Mouse (Mus musculus) heart, adult 18-20 months (tissue): ENCODE measurements around the gene Myh2. TPM values are rescaled to one million over a fixed set of nuclear protein-coding genes. Genes with fewer than 3 reads are reported as not detected.

Experiments used
- DNase-seq, 2 experiments: peaks; one replicate each; pipeline ENCODE4 v3.0.0; 2021 to 2022; ENCODE audit warnings: mixed read lengths in 1 of 2
- long read RNA-seq, 2 experiments: library from polyadenylated mRNA; stranded (forward); transcript quantifications; one replicate each; pipeline ENCODE4 v2.0.0; 2021
- total RNA-seq, 2 experiments: library from RNA; stranded (reverse); gene quantifications; 2 replicates each; pipeline ENCODE4 v1.2.3; 2021

Myh2 gene
- not detected for total RNA-seq
- long read RNA-seq, experiment 1 = 0 reads
- long read RNA-seq, experiment 2 = 0 reads

DNA sequence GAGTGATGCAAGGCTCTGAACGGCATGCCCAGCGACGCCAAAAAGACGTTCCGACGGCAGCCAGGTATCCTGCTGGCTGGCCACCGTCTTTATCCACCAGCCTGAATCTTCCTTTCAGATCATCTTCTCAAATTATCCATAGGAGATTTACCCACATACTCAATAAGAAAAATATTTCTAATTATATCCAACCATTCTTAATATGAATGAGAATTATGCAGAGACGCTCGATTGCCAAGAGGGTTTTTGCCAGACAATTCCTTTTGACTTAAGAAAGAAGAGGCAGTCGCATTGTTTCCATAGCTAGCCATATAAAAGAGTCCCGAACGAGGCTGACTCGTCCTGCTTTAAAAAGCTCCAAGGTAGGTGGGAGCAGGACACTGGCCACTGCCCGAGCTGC lies at the start of gene Myh2:
Gene Myh2, plus strand, starts transcription at position 301 of the 400 bp plus-strand sequence.
- no peak for DNase-seq

DNA sequence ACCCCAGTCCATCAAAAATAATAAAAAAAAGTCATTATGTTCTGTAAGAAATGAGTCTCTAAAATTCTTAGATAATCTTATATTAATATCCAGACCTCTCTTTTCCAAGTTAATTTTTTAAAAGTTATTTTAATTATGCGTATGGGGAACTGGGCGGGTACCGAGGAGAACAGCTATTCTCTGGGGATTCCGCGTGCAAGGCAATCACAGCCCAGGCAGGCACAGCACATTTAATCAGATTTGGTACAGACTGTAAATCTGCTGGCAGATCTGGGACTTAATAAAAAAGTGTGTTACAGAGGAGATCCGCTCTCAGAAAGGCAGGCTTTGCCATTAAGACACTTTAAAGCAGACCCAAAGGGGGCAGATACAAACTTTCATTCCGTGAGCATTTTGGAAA lies 45.9 kb upstream of the Myh2 start:
- DNase-seq = no peak

- DNase-seq = no peak
Measured at GRCm38 (mm10) chr11:67125361-67125760, 45.5 kb upstream of the Myh2 start.

DNA sequence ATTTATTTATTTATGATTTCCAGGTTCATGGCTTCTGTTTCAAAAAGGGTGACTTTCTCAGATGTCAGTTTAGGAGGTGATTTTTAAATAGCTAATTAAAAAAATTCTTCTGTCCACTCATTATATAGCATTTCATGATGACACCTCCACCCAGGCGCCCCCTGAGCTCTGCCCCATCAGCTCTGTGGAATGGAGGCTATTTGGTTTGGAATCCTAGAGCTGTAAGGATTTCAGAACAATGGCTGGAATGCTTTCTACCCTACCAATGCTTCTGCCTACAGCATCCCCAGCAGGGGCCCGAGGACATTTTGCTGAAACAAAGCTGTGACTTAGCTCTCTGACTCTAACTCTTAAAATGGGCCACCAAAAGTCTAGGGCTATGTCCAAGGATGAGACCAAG lies 37.3 kb upstream of the Myh2 start:
- DNase-seq = no peak

GRCm38 (mm10) chr11:67134654-67135053 lies 36.2 kb upstream of the Myh2 start:
- no peak for DNase-seq

GRCm38 (mm10) chr11:67135532-67135931 lies 35.3 kb upstream of the Myh2 start:
- no peak for DNase-seq

DNA sequence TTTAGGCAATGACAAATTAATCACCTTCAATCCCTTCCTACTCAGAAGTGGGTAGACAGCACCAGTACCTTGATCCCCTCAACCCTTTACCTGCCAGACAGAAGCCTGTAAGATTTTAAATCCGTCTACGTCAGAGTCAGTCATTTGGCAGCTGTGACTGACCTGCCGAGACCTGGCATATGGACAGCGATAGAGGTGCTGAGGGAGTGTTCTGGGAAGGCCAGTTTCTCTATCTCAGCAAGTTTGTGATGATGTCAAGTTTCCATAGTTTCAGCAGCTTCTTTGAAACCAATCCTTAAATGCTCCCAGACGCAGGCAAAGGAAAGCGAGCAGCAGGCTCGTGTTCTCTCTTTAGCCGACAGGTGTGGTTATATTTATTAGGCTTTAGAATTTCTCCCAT lies 31.3 kb upstream of the Myh2 start:
- no peak for DNase-seq

DNA sequence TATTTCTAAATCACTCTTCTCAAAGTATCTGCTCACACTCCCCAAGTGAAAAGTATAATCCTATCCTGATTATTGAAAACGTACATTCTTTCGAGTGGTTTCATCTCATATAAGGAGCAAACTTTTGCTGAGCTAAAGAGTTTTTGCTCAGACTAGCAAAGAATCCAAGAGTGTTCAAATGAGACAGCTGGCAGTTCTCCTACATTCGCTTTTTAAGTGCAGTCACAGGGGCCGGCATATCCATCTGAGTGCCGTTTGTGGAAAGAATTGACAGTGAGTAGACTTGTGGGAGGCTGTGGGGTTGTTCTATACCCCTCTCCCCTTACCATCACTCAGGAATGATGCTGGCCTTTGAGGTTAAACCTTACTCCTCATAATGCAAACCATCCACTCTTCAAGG lies 30.7 kb upstream of the Myh2 start:
- no peak for DNase-seq

- DNase-seq = no peak
Measured at GRCm38 (mm10) chr11:67141031-67141430, 29.8 kb upstream of the Myh2 start.

DNA sequence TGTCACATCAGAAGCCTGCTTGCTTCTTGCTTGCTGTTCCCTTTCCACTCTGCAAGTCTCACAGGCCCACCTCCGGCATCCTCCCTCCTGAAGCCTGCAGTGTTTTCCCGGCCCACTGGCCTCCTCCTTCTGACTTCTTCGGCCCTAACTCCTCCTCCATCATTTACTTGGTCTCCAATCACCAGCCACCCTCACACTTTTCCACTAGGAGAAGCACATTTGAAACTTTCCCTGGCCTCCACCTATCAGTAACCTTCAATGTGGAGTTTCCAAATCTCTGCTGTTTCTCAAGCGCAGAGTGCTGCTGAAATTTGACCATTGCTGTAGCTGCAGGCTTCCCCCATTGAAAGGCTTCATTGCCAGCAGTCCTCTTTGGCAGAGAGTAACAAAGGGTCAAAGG lies 28.8 kb upstream of the Myh2 start:
- DNase-seq = no peak

DNA sequence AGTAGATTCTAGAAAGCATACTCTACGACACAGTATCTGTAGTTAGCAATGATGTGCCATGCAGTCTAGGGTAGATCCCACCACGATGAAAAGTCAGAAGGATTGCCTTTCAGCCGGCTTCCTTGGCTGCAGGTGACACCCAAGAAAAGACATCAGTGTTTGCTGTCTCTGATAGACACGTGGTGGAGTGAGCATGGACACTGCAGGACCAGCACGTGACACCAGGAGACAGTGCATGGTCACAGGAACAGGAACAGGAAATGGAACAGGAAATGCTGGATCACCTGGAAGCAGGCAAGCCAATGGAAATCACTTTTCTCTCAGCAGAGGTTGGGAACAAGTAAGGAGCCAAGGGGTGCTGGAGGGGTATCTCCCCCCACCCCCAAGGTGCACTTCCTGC lies 27.8 kb upstream of the Myh2 start:
- DNase-seq = no peak

DNA sequence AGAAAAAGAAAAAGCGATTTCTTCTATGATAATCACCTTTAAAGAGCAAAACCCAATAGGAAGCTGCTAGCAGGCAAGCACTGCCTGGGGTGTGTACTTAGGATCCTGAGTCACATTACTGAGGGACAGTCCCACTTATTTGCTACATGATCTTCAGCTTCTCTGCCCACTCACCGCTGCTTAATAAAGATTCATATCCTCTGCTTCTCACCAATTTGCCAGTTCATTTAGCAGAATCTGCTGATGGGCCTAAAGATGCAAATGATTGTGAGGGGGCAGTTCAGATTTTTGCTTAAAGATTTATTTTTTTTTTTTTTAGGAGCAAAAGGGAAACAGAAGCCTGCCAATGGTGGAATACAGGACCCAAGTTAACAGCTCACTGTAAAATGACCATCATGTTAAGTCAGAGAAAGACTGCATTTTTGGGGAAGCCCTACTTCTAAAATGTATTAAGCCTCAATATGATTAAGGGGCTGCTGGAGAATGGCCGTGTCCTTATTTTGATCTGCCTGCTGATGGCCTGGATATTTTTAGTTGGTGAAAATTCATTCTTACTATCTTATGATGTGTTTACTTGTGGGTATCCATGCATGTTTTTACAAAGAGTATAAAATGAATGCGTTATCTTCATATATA lies 26.8 kb upstream of the Myh2 start:
- no peak for DNase-seq

DNA sequence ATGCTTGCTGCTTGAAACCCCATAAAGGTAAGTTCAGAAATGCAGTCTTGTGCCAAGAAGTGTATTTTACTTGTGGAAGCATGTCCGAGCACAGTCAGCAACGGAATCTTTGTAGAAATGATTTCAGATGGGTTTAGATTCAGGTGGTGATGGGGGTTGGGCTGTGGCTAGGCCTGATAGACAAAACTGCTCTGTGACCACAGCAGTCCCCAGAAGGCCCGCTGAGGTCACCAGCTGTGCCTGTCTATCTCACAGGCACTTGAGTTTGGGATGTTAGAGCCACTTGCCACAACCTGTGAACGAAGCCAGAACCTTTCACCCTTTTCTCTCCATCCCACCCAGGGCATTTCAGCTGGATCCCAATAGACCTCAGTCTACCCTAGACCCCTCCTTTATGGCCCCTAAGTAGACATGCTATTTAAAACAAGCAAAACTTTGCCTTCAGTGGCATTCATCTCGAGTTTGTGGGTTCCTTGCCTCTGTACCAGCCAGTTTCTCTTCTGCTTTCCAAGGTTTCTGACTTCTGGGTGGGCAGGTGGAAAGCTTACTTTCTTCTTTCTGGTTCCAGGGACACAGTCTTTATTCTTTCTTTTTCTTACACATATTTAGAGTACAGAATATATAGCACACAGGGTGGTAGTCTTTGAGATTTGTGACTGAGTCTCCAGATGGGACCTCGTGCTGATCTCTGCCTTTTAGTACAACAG lies 26.1 kb upstream of the Myh2 start:
- no peak for DNase-seq

DNA sequence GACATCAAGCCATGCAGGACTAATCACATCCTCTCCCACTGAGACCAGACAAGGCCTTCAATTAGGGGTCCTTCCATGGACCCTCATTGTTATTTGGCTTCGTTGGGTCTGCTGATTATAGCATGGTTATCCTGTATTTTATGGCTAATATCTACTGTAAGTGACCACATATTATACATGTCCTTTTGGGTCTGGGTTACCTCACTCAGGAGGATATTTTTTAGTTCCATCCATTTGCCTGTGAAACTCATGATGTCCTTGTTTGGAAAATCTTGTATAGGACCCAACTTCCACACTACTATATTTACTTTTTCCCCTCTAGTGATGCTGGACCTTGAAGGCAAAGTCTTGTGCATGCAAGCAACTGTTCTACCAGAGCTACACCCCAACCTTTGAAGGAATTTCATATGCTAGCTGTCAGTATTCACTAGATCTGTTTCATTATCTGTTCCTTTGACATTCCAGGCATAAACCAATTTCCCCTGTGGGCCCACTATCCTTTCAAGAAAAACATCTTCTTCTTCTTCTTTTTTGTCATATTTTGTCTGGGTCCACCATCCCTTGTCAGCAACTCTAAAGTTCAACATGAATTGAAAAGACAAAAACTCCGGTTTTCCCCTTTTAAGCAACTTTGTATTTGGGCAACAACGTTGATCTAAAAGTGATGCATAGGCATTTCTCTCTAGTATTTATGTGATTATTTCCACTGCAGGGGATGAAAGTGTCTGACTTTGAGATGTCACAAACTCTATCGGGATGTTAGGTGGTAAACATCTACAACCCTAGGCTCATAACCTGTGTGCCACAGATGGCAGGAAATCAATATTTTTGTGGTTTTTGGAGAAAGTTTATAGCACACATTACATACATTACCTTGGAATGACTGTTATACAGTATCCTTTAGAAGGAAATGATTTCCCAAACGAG lies 25.1 kb upstream of the Myh2 start:
- no peak for DNase-seq

- DNase-seq = no peak
Measured at GRCm38 (mm10) chr11:67146409-67147282, 24.2 kb upstream of the Myh2 start.

GRCm38 (mm10) chr11:67147283-67147921 lies 23.4 kb upstream of the Myh2 start:
- no peak for DNase-seq

- DNase-seq = no peak
Measured at GRCm38 (mm10) chr11:67148286-67149012, 22.4 kb upstream of the Myh2 start.

DNA sequence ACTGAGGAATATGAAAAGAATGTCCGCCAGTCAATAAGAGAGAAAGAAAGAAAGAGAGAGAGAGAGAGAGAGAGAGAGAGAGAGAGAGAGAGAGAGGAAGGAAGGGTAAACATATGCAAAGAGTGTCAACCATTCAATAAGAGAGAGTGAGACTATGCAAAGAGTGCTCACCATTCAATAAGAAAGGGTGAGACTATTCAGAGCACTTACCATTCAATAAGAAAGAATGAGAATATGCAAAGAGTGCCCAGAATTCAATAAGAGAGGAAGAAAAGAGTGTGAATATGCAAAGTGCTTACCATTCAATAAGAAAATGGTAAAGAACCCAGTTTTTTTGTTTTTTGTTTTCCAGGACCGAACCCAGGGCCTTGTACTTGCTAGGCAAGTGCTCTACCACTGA lies 20.6 kb upstream of the Myh2 start:
- no peak for DNase-seq

GRCm38 (mm10) chr11:67151159-67151558 lies 19.7 kb upstream of the Myh2 start:
- DNase-seq = no peak
